Mouse (Mus musculus) activated CD4-positive, CD25-positive, alpha-beta regulatory T cell, adult 9 weeks (primary cell): ENCODE data around the gene Slc48a1. TPM values are rescaled to one million over a fixed set of nuclear protein-coding genes. Genes with fewer than 3 reads are reported as not detected.

Experiments
- polyA plus RNA-seq: library from polyadenylated mRNA; unstranded; fragments of 100-300 nt; shearing (Covaris generic); gene quantifications from one replicate; pipeline ENCODE4 v1.2.1, GENCODE M21; 2017

The Slc48a1 gene
- 41.6 TPM for polyA plus RNA-seq

GRCm38 (mm10) chr15:97778311-97779098 lies at the start of gene Slc48a1:
Gene Slc48a1, plus strand, starts transcription at chr15:97778520.

GRCm38 (mm10) chr15:97731111-97731510 lies 47.2 kb upstream of the Slc48a1 start, which contains the start of gene Endou:
Gene Endou, minus strand, starts transcription at chr15:97731339.

GRCm38 (mm10) chr15:97767280-97768186 lies 10.8 kb upstream of the Slc48a1 start, which contains the start of gene Rapgef3:
Gene Rapgef3, minus strand, starts transcription at chr15:97767972.

Other genes starting within 250 kb of the Slc48a1 start
- gene Rpap3, start 72.7 kb upstream of the Slc48a1 start, polyA plus RNA-seq, result 29.7 TPM
- gene Endou, start 47.2 kb upstream of the Slc48a1 start, polyA plus RNA-seq, result 0.16 TPM
- gene Rapgef3, start 10.5 kb upstream of the Slc48a1 start, polyA plus RNA-seq, result 2.2 TPM
- 74.9 TPM for gene Hdac7, start 66.0 kb downstream of the Slc48a1 start, polyA plus RNA-seq
- 1.6 TPM for gene Vdr, start 132.1 kb downstream of the Slc48a1 start, polyA plus RNA-seq
- gene Tmem106c, start 185.7 kb downstream of the Slc48a1 start, polyA plus RNA-seq, result 24.2 TPM
- not detected for gene Col2a1, start 226.2 kb downstream of the Slc48a1 start, polyA plus RNA-seq